Mouse (Mus musculus) mesoderm, embryonic 11.5 days (tissue): Measurements from ENCODE around the gene Vmn1r118.
"Not testable (repeated sequence)": the region's sequence is repeated elsewhere in the genome, so short reads cannot be mapped to it uniquely, and the experiment has no call there.

Experiments used
- DNase-seq: peaks from one replicate; pipeline ENCODE4 v3.0.0-alpha.2; 2012; ENCODE audit warnings: low read depth, low spot score

The Vmn1r118 gene

DNA sequence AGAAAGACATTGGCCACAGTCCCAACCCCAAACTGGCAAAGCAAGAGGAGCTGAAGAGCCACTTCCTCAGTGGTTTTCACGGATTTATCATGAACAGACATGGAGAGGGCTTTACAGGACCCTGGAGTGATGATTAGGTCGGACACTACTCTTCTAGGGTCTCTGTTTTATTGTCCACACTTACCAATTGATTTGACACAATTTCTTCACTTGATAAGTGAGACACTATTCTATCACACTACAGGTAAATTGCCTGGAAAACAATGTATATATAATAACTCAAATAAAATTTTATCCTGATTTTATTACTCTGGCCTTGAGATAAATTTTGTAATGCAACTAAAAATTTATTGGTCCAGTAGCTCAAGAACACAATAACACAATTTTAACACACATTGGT is at the start of gene Vmn1r118:
Gene Vmn1r118 (minus strand): TSS at position 101 of the 400 bp plus-strand sequence.
- not testable (repeated sequence) for DNase-seq

DNA sequence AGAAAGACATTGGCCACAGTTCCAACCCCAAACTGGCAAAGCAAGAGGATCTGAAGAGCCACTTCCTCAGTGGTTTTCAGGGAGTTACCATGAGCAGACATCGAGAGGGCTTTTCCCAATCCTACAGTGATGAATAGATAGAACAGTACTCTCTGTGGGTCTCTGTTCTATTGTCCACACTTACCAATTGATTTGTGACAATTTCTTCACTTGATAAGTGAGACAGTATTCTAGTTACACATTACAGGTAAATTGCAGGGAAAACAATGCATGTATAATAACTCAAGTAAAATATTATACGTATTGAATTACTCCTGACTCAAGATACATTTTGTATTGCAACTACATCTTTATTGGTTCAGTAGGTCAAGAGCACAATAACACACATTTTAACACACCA is 28.1 kb downstream of the Vmn1r118 start, which contains the start of gene Vmn1r117:
Gene Vmn1r117 (minus strand): TSS at position 101 of the 400 bp plus-strand sequence.
- not testable (repeated sequence) for DNase-seq

DNA sequence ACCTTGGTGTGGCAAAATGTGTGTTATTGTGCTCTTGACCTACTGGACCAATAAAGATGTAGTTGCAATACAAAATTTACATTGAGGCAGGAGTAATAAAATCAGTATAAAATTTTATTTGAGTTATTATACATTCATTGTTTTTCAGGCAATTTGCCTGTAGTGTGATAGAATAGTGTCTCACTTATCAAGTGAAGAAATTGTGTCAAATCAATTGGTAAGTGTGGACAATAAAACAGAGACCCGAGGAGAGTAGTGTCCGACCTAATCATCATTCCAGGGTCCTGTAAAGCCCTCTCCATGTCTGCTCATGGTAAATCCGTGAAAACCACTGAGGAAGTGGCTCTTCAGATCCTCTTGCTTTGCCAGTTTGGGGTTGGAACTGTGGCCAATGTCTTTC is 40.2 kb downstream of the Vmn1r118 start, which contains the start of gene Vmn1r116:
Gene Vmn1r116 (plus strand): TSS at position 301 of the 400 bp plus-strand sequence.
- not testable (repeated sequence) for DNase-seq
